Mouse (Mus musculus): ENCODE results near the gene Pth1r.
"Not testable (repeated sequence)": the region's sequence is repeated elsewhere in the genome, so short reads cannot be mapped to it uniquely, and the experiment has no call there.

The Pth1r gene

DNA sequence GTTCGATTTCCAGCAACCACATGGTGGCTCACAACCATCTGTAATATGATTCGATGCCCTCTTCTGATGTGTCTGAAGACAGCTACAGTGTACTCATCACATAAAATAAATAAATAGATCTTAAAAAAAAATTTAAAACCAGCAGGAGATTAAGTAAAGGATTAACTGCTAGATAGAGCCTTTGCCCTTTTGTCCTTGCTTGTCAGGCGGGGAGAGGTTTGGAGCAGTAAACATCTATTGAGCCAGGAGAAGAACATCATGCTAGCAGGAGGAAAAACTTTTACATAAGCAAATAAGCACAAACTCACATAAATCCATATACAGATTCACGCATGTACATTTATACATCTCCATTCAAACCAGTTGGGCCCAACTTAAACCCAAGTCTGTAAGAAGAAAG lies 34.4 kb downstream of the Pth1r start:
- no peak for DNase-seq

DNA sequence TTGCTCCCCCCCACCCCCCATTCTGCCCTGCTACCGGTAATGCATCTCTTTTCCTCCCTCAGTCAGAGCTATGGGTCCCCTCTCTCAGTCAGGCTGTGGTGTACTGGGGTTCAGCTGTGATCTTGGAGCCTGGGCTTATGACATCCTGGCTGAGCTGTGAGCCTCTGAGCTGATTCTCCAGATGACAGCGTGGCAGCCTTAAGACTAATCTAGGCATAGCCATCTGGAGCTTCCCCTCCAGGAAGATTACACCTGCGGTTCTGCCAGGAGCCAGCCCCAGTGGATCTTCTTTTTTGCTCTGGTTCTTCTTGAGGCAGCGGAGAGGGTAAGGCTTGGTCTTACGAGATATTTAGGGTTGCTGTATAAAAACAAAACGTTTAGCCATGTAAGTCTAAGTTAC lies 34.9 kb downstream of the Pth1r start:
- DNase-seq: no peak

DNA sequence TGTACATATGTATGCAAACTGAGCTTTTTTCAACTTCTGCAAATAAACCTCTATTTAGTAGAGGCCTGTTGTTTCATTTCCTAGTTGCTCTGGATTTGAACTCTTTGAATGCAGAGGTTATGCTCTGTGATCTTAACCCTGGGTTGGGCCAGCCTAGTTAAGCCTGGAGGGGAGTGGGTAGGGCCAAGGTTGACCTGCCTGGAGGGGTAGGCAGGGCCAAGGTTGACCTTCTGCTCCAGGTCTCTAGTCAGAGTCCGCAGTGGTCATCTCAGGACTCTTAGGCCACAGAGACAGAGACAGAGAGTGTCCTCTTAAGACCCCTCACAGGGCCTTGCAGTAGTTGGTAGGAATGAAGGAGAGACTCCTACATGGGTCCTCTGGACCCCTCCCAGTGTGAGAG lies 35.4 kb downstream of the Pth1r start:
- no peak for DNase-seq

DNA sequence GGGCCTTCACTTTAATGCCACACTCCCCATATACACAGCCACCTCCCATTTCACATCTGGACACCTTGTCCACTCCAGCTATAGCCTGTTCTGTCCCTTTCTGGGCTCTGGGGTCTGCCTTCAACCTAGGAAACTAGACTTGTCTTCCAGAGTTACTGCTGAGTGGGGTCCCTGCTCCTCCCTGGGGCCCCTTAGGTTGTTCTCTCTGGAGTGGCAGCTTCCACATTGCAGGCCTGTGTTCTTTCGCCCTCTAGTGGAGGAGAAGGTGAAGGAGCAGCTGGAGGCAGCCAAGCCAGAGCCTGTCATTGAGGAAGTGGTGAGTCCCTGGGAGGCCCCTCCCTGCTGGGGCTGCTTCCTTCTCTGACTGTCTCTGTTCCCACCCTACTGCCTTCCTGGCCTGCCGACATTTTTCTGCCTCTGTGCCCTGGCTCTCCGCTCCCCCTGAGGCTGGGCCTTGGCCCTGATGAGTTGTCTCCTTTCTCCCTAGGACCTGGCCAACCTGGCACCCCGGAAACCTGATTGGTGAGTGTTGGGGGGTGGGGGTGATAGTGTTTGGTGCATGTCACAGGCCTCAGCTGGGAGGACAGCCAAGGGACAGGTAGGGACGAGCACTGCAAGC lies 37.2 kb downstream of the Pth1r start:
- peak; percentile 76 to 79 for DNase-seq

DNA sequence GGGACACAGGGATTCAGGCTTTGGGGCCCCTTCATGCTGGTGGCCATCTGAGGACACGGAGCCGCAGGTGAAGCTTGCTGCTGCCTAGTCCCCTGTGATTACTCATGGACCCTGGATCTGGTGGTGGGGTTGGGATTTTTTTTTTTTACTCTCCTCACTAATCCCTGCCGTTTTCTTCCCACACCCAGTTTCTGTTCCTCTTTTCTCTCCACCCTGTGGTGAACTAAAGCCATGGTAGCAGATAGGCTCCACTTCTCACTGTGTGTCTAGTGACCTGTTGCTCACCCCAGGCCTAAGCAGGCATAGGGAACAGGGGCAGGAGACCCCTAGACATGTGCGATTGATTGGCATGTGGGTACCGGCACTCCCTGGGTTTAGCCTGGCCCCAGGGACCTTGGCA lies 40.2 kb downstream of the Pth1r start:
- no peak for DNase-seq

DNA sequence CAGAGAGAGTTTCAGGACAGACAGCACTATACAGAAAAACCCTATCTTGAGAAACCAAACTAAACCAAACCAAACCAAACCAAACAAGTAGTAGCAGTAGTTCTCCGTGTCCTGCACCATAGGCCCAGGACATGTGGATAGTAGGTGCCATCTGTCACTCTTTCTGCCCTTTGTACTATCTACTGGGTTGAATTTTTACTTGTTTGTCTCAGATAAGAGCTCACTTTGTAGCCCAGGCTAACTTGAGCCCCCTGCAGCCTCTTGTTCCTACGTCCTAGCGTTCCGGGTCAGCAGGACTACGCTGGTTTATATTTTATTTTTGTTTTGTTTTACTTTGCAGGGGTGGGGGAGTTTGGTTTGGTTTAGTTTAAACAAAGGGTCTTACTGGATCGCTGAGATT lies 43.0 kb downstream of the Pth1r start:
- DNase-seq: no peak

DNA sequence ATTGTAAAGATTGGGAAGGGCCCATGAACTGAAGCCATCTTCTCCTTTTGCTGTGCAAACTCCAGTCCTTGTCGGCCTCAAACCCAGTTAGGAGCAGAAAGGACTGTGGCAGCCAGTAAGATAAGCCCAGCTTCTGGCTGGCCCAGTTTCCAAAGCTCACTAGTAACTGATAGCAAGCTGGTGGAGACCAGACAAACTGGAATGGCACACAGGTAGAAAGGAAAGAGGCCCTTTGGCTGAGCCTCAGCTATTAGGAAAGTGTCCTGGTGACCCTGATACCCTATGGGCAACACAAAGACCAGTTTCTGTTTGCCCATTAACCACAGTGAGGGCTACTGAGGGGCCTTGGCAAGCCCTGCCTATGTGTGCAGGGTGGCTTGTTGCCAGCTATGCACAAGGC lies 44.1 kb downstream of the Pth1r start:
- DNase-seq: no peak

DNA sequence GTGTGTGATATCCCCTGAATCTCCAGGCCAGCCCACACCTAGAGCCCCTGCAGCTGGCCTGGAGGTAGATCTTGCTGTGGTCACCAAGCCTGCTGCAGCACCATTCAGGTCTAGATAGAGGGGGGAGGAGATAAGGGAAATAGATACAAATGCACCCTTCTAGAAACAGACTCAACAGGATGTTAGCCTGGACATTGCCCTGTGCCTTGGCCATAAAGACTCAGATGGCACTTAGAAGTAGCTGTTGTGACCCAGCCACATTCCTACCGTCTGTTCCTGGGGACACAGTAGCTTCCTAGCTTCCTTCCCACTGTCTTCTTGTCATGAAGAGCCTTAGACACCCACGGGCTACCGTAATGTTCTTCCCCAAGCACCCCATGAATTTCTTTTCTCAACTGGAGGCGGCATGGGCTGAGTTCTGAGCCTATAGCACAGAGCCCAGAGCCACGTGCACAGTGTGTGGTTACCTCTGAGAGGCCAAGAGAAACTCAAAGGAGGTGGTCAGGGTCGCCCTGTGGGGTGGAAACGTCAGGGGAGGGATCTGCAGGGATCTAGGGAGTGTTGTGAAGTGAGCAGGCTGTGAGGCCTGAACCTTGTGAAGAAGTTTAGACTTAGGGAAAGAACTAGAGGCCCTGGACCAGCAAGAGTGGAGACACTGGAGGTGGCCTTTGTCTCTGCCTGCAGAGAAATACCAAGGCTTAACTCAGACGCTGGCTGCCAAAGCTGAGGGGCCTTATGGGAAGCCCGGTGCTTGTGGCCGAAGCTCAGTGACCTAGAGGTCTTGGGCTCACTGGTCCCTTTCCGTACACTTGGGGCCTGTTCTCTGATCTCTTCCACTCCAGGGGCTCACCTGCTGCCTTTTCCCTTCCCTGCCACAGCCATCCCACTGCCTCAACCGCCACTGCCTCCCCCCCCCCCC lies 45.6 kb downstream of the Pth1r start:
- DNase-seq: no peak

DNA sequence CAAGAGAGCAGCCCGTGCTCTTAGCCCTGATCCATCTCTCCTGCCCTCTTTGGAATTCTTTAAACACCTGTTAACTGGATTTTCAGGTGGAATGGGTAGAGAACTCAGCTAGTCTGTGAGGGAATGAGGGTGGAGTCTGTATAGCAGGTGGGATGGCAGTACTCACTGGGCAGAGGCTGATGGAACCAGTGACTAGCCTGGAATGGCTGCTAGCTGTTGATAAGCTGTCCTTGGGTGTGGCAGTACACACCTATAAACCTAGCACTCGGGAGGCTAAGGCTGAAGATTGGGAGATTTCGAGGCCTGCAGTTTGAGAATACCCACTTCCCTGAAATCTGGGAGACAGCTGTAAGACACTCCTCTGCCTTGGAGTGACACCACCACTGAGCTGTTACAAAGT lies 47.4 kb downstream of the Pth1r start:
- no peak for DNase-seq

DNA sequence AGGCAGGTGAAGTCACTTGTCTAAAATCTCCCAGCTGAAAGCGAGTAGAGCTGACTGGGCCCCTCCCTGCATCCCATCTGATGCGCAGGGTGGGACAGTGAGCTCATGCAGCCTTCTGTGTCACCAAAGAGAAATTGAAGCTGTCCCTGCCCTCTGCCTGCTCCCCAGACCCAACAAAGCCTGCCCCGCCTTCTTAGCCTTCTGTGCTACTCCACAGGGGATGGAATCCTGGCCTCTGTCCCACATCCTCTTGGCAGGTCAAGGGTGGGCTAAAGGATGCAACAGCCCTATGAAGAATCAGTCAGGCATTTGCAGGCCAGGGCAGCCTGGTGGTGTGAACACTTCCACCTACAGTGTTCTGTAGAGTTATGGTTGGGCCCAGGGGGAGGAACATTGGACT lies 49.5 kb downstream of the Pth1r start:
- DNase-seq: peak in 1 of 2 experiments; percentile 48

DNA sequence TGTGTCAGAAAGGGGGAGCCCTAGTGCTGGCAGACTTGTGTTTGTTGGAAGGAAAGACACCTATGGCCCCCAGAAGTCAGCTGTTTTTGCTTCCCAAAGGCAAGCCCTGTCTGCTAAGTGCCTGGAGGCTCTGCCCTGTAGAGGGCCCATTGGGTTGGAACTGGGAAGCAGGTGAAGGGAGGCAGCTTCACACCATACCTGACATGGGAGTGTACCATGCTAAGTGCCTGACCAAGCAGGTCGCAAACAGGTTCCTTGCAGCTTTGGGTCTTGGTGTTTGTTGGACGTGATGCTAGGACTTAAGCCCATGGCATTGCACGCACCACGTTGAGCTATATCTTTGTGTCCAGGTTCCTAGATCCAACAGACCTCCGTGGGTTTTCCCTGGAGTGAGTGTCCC lies 50.5 kb downstream of the Pth1r start:
- DNase-seq: no peak

DNA sequence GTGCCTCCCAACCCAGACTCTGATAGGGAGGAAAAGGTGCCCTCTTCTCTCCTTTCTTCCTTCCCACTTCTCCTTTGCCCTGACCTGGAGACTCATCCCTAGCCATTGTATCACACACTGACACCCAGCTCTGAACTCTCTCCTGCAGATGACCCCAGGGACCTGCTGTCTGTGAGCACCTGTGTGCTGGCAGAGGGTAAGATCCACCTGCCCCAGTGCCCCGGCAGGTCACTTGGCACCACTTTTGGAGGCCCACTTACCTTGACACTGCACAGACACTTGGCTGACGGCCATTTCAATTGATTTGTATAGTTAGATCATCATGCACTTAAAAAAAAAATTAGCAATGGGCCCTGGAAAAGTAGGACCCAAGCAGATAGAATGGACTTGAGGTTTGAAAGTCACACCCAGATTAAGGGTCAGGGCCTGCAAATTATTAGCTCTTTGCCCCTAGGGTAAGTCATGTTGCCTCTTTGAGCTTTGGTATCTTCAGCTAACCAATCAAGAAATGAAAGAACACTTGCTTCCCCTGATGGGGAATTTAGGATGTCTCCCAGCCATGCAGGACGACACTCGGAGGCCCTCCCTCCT lies 51.7 kb downstream of the Pth1r start:
- DNase-seq: no peak

DNA sequence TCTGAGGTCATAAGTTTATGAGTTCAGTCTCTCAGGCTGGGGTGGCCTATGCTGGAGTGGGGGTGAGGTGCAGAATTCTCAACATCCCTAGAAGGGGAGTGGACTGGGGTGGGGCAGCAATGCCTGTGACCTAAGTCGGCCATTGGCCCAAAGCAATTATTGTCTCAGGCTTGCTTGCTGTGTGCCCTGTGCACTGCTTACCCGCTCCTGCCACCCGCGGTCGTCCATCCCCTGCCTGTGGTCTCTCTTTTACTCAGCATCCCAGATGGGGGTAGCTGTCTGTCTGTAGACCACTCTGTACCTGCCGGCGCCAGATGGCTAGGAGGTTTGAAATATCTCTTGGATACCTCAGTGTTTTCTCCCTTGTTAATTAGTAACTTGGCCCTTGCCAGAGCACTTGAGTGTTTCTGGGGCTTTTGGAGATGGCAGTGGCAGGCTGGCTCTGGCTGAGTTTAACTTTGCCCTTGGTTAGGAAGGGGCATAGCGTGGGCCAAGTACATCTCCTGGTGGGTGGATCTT lies 57.6 kb downstream of the Pth1r start:
- peak; percentile 32 to 52 for DNase-seq

DNA sequence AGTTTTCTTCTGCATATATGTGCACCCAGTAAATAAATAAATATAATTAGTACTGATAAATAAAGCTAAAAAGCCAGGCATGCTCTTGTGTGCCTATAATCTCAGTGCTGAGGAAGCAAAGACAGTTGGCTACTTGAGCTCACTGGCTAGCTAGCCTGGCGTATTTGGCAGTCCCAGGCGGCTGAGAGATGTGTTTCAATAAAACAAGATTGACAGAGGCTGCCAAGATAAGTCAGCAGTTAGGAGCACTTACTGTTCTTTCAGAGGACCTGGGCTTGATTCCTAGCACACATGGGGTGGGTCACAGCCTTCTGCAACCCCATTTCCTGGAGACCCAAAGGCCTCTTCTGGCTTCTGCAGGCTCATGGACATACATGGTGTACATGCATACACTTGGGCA lies 59.1 kb downstream of the Pth1r start:
- DNase-seq: peak in 1 of 2 experiments; percentile 42

DNA sequence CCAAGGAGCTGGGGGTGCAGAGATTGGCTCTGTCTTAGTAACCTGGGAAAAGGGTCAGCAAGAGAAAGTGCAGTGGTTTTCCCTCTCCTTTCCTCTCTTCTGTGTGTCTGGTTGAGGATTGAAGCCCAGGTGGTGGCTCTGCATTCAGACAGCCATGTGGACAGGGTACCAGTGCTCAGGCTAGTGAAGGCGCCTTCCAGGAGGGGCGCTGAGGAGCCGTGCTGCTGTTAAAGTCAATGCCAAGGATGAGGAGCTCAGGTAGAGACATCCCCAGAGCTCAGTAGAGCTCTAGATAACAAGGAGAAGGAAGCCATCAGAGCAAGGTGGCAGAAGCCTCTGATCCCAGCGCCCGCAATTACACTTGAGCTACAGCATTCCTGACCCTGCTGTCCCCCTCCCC lies 59.9 kb downstream of the Pth1r start:
- DNase-seq: peak in 1 of 2 experiments; percentile 58

DNA sequence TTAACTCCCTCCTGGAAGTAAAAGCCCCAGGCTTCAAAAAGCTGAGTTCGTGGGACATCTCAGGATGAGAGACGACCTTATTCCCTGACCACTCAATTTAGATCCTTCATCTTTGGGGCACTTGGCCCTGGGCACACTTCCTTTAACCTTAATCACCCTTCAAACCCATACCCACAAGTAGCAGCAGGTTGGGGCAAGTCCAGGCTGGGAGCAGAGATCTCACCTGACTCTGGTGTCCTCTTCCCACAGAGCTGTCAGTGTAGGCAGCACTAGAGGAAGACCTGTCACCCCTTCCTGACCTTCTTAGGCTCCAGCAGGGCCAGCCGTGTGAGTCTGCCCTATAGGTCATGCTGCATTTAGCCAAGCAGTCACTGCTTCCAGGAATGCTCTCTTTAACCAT lies 60.5 kb downstream of the Pth1r start:
- no peak for DNase-seq

DNA sequence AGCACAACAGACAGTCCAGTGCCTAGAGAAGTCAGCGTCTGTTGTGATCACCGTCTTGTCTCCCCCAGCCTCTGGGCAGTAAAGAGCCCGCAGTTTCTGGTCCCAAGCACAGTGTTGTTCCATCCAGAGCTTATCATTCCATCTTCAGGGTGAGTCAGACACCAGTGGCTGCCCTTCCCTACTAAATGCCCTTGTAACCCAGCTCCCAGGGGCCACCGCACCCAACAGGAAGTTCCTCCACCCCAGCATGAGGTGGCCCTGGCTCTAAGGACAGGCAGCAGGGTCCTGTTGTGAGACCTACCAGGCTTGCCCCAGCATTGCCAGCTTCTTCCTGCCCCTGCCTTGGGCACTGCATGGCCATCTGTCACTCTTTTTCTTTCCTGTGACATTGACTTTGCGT lies 61.4 kb downstream of the Pth1r start:
- DNase-seq: no peak

DNA sequence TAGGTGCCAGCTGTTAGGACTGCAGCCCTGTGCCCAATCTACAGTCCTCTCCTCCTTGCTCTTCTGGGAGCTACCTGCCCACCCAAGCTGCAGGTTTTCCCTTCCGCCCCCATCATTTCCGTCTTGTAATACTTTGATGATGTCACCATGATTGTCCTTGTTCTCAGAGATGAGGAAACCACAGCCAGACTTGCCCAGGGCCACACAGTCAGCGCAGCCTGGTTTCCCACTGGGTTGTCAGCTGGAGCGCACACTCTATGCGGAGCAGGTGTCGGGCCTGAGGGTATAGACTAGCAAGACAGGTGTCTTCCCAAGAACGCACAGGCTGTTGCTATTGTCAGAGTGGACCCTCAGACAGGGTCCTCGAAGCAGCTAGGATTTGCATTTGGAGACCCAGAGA lies 61.8 kb downstream of the Pth1r start:
- DNase-seq: peak; percentile 39 to 49

DNA sequence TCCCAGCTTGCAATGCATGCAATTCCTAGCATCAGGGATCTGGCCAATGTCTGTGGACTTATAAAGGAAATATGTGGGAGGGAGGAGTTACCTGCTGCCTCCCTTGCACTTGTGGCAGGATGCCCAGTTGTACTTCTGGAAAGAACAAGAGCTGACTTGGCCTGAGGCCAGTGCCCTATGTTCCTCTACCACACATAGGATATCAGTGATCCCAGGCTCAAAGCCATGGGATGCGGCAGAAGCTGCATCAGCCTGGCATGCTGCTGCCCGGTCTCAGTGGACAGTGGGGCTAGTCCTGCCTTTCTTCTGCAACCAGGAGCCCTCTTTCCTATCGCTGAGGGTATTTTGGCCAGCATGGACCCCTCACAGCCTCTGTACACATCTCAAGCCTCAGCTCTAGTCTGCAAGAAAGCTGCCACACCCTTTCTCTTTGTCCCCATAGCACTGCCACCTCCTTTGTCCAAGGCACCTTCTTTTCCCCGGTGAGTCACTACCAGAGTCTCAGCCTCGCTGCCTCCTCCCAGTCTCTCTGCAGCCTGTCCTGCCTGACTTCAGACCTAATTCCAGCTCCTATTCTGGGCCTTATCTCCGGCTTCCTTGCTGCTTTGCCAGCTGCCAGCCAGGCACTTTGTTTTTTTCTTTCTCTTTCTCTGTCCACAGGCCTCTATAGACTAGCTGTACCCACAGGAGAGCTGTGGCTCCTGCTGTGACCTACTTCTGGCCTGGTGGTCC lies 62.7 kb downstream of the Pth1r start:
- DNase-seq: peak; percentile 87 to 89

DNA sequence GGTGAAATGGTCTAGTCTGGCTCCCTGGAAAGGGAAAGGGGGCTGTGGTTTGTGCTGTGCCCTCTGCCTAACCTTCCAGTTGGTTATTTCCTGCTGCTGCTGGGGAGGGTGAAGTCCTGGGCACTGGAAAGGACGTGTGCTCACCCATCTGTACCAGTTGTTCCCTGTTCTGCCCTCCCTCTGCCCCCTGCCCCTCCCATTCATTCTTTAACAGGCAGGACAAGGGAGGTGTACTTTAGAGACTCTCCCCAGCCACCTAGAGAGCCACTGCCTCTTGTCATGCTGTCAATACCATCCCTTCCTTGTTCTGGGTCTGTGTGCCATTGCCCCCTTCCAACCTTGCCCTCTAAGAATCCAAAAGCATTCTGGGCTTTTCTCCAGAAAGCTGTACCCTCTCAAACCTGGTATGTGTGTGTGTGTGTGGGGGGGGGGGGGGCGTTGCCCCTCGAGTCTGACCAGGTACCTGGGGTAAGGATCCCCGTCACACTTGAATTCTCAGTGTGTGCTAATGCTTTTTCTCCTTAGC lies 63.3 kb downstream of the Pth1r start:
- DNase-seq: no peak

DNA sequence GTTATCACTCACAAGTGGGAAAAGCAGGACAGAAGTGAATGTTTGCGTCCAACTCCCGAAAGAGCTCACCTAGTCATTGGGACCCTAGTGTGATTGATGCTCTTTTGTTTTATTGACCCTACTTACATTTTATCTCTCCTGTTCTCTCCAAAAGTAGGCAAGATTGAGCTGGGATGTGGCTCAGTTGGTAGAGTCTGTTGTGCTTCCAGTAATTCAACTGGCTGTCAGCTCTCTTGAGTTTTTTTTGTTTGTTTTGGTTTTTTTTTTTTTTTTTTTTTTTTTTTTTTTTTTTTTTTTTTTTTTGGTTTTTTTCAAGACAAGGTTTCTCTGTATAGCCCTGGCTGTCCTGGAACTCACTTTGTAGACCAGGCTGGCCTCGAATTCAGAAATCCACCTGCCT lies 64.2 kb downstream of the Pth1r start:
- DNase-seq: not testable (repeated sequence)

DNA sequence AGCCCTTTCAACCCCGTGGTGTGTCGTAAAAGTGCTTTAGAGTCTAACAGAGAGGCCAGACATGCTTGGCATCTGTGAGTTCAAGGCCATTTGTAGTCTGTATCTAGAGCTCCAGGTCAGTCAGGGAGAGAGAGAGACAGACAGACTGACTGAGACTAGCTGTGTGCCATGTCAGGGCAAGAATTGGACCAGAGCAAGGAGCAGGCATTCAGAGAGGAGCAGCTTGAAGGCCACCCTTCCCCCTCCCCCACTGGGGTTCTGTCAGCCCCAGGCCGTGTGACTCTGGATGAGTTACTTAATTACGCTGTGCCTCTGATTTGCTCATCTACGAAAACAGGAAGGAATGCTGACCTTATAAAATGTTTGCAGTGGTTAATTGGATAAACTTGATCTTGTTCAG lies 64.7 kb downstream of the Pth1r start:
- DNase-seq: no peak

DNA sequence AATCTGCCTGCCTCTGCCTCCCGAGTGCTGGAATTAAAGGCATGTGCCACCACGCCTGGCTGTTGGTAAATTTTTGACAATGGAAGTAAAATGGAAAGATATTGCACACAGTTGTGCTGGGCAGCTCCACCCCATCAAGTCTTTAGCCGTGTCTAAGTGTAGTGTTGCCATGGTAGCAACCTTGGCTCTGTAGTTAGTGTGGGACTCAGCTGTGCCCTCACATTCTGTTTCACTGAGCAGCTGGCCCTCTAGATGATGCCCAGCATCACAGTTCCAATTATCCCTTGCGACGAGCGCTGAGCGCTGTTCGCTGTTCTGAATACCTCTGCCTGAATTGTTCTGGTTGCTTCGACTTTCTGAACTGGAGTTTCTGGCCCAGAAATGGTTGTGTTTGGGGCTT lies 65.1 kb downstream of the Pth1r start:
- no peak for DNase-seq
